Mouse (Mus musculus): ENCODE data around the gene Gprc5d.

DNA sequence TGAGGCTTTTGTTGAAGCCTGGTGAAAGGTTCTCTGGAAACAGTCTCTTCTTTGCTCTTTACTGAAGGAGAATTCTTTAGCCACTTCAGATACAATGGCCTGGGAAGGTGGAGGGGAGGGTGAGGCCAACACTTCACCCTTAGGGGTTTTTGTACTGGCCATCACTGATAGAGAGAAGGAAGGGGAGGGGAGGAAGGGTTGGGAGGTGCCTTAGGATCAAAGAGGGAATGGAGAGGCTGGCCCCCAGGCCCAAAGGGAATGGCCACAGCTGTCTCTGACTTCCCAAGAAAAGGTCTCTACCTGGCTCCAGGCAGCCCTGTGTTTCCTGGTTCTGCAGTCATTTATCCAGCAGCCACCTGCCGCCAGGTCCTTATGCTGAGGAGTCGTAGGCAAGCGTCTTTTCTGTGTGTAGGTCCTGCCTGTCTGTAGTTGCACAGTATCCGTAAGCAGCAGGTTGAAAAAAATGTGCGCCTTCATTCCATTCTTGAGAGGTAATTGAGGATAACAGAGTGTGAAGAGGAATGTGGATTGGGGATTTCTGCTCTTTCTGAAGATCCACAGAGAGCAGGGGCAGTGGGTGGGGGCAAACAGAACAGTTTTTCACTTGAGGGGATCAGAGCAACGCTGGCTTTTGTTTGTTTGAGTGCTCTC is 51.2 kb downstream of the Gprc5d start:
- TF ChIP-seq CTCF (IDR thresholded peaks at IDR 0.05; ENCODE audit: extremely low read depth, insufficient read depth, low read length), result no peak
- no peak for TF ChIP-seq POLR2A (IDR thresholded peaks at IDR 0.05; ENCODE audit: extremely low read depth, insufficient read depth, low read length)

Data from cortical plate, adult 2 months (tissue).